Mouse (Mus musculus): ENCODE results near the gene Dhx32.

The Dhx32 gene

DNA sequence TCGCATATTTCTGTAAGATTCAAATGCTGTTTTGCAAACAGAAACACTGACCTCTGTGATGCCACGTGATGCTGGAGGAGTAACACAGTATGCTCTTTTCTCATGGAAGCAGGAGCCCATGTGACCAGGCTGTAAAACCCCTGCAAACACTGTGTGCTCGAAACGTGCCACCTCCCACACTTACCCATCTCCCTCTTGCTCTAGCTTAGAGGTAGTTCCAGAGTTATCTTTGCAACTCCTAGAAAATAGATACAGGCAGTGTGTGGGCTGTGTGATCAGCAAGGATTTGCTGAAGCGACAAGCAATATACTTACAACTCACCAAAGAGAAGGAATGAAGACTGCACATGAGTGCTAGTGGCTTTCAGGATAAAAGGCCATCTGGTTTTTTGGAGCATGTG lies 14.0 kb downstream of the Dhx32 start:
- no peak for DNase-seq (ENCODE audit: low spot score)

DNA sequence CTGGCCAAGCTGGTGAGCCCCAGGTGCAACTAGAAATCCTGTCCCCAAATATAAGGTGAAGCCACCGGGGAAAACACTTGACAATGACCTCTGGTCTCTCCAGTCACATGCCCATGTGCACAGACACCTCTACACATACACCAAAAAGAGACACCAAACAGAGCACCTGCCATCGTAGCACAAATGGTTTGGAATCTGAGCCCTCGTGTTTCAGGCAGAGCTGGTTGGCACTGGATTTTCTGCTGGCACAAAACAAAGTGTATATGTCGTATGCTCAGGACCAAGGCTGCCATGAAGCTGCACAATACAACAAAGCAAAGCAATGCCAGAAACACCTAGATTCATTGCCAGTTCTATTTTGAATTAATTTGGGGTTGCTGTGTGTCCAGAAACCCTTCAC lies 14.5 kb downstream of the Dhx32 start:
- no peak for DNase-seq (ENCODE audit: low spot score)

DNA sequence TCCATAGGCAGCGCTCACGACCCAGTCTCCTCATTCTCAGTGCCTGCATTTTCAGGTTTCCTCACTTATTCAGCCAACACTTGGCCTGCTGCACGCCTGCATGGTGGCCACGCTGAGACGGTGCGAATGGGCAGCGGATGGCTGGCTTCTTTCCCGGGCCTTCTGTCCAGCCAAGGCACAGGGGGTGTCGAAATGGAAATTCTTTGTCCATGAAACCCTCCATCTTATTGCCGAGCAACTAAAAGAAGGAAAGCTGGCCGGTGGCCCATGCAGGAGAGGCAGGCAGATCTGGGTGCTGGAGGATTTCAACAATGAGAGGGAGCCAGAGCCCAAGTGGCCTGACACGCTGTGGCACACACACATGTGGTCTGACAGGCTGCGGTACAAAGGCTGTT lies 16.7 kb downstream of the Dhx32 start:
- DNase-seq (ENCODE audit: low spot score): no peak

DNA sequence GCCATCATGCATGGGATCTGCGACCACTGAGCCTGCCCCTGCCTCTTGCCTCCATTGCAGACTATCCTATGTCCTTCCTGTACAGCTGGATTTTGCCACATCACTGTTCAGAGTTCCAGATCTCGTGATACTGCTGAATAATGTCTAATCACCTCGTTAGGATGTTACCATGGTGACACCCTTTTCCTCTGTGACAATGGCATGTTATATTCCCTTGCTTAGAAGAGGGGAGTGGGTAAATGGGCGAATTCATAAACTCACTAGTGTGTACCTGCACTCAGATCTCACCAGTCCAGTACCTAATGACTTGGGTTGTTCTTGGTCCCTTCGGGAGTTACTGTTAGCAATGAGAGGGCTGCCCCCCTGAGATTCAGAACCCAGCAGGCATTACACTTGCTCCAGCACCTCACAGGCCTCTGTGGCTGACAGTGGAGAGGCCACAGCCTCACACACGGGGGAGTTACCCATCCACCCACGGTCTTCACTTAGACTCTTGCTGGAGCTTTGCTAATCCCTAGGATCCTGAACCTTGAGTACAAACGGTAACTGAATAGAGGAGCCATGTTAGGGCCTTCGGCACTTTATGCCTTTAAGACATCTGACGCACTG lies 17.2 kb downstream of the Dhx32 start:
- DNase-seq (ENCODE audit: low spot score): no peak

DNA sequence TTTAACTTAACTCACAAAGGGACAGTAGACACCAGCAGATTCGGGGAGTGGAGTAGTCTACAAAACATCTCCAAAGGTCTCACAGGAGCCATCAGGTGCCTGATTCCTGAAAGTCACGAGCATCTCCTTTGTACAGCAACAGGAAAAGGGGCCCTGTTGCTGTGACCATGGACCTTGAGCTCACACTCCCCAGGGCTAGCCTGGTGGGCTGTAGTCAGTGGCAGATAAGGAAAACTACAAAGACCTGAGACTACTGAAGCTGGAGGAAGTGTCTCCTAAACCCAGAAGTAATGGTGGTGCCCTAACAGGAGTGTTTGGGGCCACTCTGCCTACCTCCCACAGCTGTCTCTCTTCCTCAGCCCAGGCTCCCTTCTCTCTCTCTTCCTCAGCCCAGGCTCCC lies 18.1 kb downstream of the Dhx32 start:
- no peak for DNase-seq (ENCODE audit: low spot score)

DNA sequence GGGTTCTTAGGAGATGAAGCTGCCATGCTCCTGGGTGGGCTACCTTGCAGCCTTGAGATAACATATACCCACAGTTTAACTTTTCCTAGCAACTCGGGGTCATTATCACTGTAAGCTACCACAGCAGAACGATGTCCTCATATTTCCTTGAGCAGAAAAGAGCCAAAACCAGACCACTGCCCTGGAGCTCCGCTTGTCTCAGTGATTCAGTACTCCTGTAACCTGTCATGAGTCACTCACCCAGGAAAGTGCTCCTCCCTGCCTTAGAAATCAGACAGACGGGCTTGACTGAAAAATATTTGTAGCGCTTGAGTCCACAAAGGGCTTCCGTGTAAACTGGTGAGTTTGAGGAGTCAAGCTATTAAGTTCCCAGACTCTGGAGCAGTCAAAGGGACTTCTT lies 19.8 kb downstream of the Dhx32 start:
- DNase-seq (ENCODE audit: low spot score): no peak

DNA sequence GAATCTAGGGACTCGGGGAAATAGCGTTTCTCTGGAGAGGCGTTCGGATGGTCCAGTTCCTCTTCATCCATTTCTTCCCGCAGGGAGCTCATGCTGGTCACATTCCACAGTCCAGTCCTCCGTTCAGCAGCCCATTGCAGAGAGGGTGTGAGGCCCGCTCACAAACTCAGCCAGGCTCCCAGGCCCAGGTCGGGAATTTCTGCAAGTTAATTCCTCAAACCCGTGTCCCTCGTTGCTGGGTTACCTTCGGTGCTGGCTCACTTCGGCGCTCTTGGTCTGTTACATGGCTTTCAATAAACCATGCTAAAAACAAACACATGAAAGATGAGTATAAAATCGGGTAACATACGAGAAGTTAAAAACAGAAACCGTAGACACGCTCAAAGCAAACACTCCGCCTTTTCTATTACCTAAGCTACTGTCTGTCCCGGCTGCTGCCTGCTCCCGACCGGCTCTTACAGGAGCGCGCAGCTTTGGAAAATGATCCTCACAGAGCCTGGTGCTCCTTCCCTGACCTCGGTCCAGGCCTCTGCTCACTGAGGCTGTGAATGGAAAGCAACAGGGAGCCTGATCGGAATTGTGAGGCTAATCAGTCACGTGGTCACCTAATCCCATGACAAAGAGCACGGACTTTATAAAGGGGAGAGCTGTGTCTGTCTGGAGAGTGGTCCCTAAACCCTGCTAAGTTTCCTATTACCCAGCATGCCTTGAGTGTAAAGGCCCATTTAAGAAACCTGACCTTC lies 22.7 kb downstream of the Dhx32 start:
- DNase-seq (ENCODE audit: low spot score): no peak

DNA sequence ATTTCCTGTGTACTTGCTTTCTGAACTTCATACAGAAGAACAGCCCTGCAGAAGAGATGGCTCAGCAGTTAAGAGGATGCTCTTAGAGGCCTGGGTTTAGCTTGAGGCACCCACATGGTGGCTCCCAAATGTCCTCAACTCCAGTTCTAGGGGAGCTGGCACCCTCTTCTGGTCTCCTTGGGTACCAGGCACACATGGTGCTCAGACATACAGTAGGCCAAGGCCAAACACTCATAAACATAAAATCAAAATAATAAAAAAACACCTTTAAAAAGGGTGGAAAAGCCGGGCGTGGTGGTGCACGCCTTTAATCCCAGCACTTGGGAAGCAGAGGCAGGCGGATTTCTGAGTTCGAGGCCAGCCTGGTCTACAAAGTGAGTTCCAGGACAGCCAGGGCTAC lies 23.8 kb downstream of the Dhx32 start:
- no peak for DNase-seq (ENCODE audit: low spot score)

DNA sequence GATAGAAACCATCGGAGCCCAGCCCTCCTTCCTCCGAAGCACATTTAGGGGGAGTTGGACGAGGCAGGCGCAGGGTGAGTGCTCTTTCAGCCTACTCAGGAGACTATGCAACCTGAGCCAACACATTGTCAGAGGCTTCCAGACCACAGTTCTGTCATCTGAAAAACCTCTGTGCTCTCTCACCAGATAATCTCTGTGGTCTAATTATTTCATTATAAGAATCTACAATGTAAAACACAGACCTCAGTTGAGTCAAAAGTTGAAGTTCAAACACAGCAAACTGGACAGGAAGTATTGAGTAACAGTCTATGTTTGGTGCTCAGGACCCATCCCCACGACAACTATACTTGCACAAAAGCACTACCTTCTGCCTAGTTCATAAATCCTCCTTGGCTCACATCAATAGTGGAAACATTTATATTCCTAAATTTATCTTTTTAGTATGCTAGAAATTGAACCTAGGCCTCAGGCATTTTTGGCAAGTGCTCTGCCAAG lies 24.5 kb downstream of the Dhx32 start:
- no peak for DNase-seq (ENCODE audit: low spot score)

DNA sequence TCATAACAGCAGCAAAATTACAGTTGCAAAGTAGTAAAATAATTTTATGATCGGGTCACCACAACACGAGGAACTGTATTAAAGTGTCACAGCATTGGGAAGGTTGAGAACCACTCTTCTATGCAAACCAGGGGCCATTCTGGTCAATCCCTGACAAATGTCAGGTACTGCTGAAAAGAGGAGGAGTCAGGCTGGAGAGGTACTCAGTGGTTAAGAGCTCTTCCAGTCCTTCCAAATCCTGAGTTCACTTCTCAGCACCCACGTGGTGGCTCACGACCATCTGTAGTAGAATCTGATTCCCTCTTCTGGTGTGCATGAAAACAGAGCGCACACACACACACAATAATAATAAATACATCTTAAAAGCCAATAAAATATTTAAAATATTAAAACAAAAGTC lies 31.4 kb downstream of the Dhx32 start:
- DNase-seq (ENCODE audit: low spot score): no peak

DNA sequence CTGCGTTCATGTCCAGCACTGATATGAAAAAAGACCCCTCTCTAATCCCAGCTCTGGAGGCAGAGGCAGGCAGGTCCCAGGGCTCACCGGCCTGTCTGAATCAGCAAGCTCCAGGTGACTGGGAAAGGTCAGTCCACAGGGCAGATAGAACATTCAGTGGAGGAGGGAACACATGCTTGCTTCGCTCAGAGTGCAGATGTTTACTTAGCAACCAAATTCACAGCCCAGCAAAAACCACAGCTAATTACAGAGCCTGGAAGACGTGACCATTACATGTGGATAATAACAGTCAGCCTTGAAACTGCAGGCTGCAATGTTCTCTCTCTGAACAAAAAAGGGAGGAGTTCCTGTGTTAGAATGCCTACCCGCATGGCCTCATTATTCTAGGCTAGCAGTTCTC lies 31.9 kb downstream of the Dhx32 start:
- no peak for DNase-seq (ENCODE audit: low spot score)

DNA sequence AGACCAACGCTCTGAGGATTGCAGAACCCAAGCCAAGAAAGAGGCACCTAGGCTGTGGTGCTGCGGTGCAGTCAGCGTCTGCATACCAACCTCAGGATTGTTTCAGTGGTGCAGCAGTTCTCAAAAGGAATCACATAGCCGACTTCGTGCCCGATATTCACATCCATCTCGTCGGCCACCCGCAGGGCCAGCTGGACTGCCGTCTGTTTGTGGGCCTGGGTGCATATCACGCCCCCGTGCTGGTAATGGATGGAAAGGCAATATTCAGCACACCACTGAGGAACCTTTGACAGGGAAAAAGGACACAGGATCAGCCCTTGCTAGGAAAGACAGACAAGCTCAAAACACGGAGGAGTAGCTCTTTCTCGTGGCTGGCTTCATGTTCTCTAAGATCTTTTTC lies 33.8 kb downstream of the Dhx32 start:
- no peak for DNase-seq (ENCODE audit: low spot score)

DNA sequence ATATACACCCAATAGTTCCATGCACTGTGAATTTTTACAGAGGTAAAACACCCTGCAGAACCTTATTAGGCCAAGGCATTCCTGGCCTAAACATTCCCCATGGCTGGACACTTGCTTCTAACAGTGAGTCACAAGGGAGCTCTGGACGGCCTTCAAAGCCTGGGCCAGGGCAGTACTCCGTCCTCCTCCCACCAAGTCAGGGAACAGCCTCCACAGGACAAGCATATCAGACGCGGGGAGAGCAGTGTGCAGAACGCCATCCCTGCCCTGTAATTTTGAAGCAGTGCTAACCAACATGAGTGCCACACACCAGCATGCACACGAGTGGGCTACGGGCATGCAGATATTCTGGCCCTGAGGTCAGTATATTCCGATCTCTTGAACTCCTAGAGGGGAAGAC lies 35.2 kb downstream of the Dhx32 start:
- no peak for DNase-seq (ENCODE audit: low spot score)

DNA sequence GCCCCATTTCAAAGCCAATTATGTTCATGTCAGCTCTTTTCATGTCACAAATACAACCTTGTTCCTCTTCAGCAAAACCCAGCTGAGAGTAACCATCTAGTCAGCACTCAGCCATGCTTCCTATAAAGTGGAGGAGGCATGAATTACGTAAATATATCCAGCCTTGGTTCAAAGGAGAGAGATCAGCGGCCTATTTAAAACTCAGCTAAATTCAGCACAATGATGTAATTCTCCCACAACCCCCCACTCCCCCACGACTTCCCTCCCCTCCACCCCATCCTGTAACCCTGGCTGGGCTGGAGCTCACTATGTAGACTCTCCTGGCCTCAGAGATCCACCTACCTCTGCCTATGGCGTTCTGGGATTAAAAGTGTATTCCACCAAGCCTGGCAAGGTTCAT lies 37.8 kb downstream of the Dhx32 start:
- no peak for DNase-seq (ENCODE audit: low spot score)

DNA sequence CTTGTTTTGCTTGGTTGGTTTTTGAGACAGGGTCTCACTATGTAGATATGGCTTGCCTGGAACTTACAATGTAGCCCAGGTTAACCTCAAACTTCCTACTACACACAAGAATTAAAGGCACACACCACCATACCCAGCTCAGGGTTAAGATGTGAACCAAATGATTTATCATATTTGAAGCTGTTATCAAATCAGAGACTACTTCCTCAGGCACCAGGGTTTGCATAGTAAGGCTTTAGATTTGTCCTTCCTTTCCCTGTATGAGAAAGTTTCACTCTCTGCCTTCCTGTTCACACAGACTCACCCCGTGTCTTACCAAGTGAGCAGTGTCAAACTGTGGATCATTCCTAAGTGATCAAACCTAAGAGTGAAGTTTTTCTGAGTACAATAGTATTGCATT lies 38.3 kb downstream of the Dhx32 start:
- DNase-seq (ENCODE audit: low spot score): no peak

DNA sequence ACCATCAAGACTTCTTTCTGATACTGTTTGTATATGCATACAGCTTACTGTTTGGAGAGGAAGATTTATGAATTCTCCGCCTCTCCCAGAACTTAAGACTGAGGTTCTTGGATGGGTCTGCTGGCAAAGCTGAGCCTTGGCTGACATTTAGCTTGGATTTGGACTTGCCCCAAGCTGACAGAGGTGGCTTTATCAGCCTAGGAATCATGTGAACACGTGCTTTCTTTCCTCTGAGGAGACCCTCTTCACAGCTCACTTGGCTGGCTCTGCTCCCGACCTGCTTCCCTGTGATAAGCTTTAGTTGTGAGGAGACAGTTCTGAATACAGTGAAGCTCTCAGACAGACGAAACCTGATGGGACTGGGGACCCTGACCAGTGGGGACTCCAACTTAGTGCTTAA lies 38.9 kb downstream of the Dhx32 start:
- no peak for DNase-seq (ENCODE audit: low spot score)

DNA sequence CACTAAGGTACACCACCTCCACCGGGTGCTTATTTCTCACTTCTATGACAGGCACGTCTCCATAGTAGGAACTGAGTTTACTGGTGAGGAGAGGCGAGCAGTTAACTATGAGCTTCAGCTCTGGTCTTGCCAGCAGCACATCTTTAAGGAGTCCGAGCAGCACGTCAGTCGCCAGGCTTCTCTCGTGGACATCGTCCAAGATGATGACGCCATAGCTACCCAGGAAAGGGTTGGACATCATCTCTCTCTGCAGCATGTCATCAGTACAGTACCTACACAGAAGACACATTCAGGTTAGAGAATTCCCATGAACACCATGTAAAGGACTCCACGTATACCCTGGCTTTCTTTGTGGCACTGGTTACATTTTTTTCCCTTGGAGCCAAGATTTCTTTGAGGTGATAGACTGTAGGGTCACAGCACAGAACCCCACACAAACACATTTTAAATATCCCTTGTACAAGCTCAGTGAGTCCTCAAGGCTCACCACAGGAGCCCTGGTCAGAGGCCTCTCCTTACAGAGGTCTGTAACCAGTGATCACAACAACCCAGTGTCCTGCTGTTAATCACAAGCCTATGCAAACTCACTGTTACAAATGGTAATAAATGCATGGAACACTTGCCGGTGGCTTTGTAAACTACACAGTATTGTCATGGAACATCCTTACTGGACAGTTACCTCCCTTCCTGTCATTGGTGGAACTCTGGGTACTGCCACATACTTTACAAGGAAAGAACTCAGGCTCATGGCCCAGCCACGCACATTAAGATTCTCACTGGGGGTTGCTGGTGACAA lies 39.8 kb downstream of the Dhx32 start:
- no peak for DNase-seq (ENCODE audit: low spot score)

DNA sequence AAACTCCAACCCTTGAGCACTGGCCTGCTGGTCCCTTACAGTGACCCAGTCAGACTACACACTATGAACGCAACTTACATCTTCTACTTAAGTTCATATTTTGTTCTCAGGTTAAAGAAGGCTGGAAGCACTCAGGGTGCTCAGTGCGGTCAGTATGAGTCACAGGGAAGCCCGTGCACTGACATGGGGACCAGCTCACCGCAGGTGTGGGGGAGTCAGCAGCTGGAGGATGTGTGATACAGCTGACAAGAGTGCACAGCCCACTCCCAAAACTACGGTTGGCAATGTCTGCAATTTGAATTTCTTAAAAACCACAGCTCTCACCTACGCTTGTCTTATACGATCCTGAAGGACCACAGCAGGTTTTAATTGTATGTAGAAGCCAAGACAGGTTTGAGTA lies 42.0 kb downstream of the Dhx32 start:
- no peak for DNase-seq (ENCODE audit: low spot score)

DNA sequence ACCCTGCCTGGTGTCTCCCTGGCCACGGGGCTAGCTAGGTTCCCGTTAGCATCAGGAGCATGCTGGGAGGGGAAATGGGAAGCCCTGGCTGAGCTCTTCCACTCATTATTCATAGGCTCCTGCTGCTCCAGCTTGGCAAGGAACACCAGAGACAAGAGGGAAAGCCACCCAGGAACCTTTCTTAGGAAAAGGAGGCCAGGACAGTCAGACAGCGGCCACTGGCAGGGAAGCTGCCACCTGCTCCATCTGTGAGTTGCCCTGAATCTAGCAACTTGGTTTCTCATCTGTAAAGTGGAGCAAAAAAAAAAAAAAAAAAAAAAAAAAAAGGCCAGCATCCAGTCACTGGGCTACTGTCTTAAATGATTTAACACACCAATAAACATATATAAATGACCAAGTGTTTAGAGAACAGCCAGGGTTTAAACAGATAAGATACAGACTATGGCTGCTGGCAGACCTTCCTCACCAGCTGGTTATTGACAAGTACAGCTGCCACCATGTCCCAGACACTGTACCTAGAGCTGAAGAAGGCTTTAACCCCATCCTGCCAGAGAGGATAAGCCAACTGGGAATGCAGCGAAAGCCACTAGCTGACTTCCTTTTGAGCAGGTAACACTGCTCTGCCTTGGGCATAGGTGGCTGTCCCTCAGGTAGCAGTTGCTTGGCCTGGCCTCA lies 50.4 kb downstream of the Dhx32 start:
- DNase-seq (ENCODE audit: low spot score): no peak

DNA sequence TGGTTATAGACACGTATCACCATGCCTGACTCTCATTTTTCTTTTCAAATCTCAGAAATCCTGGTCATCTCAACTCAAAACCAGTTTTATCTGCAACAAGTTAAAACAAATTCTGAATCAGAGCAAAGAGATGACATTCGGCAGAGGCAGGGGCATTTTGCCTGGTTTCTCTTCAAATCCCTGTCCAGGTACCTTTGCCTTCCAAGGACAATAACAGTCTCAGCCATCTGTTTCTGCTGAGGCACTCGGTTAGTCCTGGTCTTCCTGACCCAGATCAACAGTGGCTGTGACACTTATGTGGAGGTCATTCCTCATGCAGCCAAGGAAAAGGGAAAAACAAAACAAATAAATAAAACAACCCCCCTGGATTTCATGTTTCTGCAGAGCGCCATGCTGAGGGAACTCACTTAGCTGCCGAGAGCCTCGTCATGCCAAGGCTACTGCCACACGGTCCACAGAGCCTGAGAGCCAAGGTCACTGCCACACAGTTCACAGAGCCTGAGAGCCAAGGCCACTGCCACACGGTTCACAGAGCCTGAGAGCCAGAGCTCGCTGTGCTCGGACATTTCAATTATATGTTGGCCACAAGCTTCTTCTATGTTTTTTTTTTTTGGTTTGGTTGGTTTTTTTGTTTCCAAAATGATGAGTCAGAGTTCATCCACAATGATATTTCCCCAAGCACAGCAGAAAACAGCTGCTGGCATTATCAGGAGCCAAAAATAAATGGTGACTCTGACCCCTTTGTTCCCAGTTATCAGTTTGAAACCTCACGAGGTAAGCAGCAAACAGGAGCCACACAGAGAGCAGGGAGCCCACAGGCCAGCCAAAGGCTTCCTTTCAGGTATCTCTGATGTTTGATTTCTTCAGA lies 52.0 kb downstream of the Dhx32 start:
- DNase-seq (ENCODE audit: low spot score): no peak

DNA sequence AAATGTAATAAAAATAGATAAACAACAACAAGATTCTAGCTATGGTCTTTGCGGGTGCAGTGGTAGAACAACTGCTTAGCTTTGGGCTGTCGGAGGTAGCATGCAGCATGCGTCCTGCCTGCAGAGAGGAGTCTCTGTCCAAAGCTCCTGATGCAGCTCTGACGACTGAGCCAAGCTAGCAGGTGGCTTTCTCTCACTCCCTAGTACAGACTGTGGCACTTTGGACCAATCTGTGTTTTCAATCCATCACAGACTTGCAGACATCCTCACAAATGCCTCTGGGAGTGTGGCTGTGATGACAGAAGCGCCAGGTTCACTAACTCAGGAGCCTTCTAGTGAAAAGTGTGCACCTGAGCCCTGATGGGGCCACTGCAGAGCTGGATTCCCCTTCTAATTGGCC lies 53.2 kb downstream of the Dhx32 start:
- no peak for DNase-seq (ENCODE audit: low spot score)

DNA sequence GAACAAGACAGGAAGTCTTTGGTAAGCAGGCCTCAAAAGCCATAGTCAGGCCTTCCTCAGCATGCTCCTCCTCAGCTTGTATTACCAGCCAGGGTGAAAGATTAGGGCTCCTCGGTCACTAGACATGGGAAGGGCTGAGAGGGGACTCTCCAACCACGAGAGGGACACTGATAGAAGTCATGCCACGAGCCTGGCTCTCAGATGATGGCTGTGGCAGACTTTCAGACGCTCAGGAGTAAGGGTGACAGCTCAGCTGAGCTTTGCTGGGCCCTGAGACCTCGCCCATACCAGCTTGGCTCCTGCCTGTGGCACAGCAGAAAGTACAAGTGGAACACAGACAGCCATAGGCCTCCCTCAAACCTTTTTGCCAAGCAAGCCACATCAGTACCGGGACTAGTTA lies 55.5 kb downstream of the Dhx32 start:
- no peak for DNase-seq (ENCODE audit: low spot score)
